Mouse (Mus musculus): ENCODE measurements around the gene Fpgs.

The Fpgs gene

GRCm38 (mm10) chr2:32704021-32704421 lies at the start of gene Fpgs:
Gene Fpgs (minus strand): TSS chr2:32704145.
- DNase-seq (ENCODE audit: low read depth in 2 of 2, low spot score in 2 of 2), result no peak

GRCm38 (mm10) chr2:32752181-32752580 lies 48.2 kb upstream of the Fpgs start:
- no peak for DNase-seq (ENCODE audit: low read depth in 2 of 2, low spot score in 2 of 2)

- no peak for DNase-seq (ENCODE audit: low read depth in 2 of 2, low spot score in 2 of 2)
These were observed 47.7 kb upstream of the Fpgs start for GRCm38 (mm10) chr2:32751665-32752033.

- no peak for DNase-seq (ENCODE audit: low read depth in 2 of 2, low spot score in 2 of 2)
These were observed 47.1 kb upstream of the Fpgs start for GRCm38 (mm10) chr2:32750887-32751664.

GRCm38 (mm10) chr2:32750199-32750598 lies 46.3 kb upstream of the Fpgs start:
- no peak for DNase-seq (ENCODE audit: low read depth in 2 of 2, low spot score in 2 of 2)

- DNase-seq (ENCODE audit: low read depth in 2 of 2, low spot score in 2 of 2), result no peak
These were observed 45.1 kb upstream of the Fpgs start for GRCm38 (mm10) chr2:32749082-32749481.

- no peak for DNase-seq (ENCODE audit: low read depth in 2 of 2, low spot score in 2 of 2)
These were observed 40.5 kb upstream of the Fpgs start for GRCm38 (mm10) chr2:32744272-32744982.

- DNase-seq (ENCODE audit: low read depth in 2 of 2, low spot score in 2 of 2), result no peak
These were observed 38.2 kb upstream of the Fpgs start for GRCm38 (mm10) chr2:32742173-32742531.

- DNase-seq (ENCODE audit: low read depth in 2 of 2, low spot score in 2 of 2), result no peak
These were observed 37.6 kb upstream of the Fpgs start for GRCm38 (mm10) chr2:32741273-32742172.

GRCm38 (mm10) chr2:32740916-32741272 lies 36.9 kb upstream of the Fpgs start, which contains the start of gene 6330409D20Rik:
Gene 6330409D20Rik (minus strand): TSS chr2:32741016.
- DNase-seq (ENCODE audit: low read depth in 2 of 2, low spot score in 2 of 2), result no peak

- DNase-seq (ENCODE audit: low read depth in 2 of 2, low spot score in 2 of 2), result no peak
These were observed 35.4 kb upstream of the Fpgs start for GRCm38 (mm10) chr2:32739311-32739710.

GRCm38 (mm10) chr2:32737008-32737407 lies 33.1 kb upstream of the Fpgs start:
- DNase-seq (ENCODE audit: low read depth in 2 of 2, low spot score in 2 of 2), result no peak

- no peak for DNase-seq (ENCODE audit: low read depth in 2 of 2, low spot score in 2 of 2)
These were observed 32.4 kb upstream of the Fpgs start for GRCm38 (mm10) chr2:32736306-32736829.

- DNase-seq (ENCODE audit: low read depth in 2 of 2, low spot score in 2 of 2), result no peak
These were observed 31.0 kb upstream of the Fpgs start for GRCm38 (mm10) chr2:32734933-32735332.

GRCm38 (mm10) chr2:32734480-32734879 lies 30.5 kb upstream of the Fpgs start:
- no peak for DNase-seq (ENCODE audit: low read depth in 2 of 2, low spot score in 2 of 2)

GRCm38 (mm10) chr2:32732695-32733094 lies 28.8 kb upstream of the Fpgs start:
- DNase-seq (ENCODE audit: low read depth in 2 of 2, low spot score in 2 of 2), result no peak

GRCm38 (mm10) chr2:32731911-32732310 lies 28.0 kb upstream of the Fpgs start:
- DNase-seq (ENCODE audit: low read depth in 2 of 2, low spot score in 2 of 2), result no peak

- no peak for DNase-seq (ENCODE audit: low read depth in 2 of 2, low spot score in 2 of 2)
These were observed 26.9 kb upstream of the Fpgs start for GRCm38 (mm10) chr2:32730854-32731253.

- DNase-seq (ENCODE audit: low read depth in 2 of 2, low spot score in 2 of 2), result no peak
These were observed 25.6 kb upstream of the Fpgs start for GRCm38 (mm10) chr2:32729547-32729946.

GRCm38 (mm10) chr2:32728463-32728862 lies 24.5 kb upstream of the Fpgs start:
- DNase-seq (ENCODE audit: low read depth in 2 of 2, low spot score in 2 of 2), result no peak

GRCm38 (mm10) chr2:32727435-32727834 lies 23.5 kb upstream of the Fpgs start:
- peak; percentile 38 to 50 for DNase-seq (ENCODE audit: low read depth in 2 of 2, low spot score in 2 of 2)

Data from CD8-positive naive resting alpha-beta T cell, adult 2 months (primary cell).